ENCODE assay signal across 8 mouse cellular contexts in the genomic region with DNA sequence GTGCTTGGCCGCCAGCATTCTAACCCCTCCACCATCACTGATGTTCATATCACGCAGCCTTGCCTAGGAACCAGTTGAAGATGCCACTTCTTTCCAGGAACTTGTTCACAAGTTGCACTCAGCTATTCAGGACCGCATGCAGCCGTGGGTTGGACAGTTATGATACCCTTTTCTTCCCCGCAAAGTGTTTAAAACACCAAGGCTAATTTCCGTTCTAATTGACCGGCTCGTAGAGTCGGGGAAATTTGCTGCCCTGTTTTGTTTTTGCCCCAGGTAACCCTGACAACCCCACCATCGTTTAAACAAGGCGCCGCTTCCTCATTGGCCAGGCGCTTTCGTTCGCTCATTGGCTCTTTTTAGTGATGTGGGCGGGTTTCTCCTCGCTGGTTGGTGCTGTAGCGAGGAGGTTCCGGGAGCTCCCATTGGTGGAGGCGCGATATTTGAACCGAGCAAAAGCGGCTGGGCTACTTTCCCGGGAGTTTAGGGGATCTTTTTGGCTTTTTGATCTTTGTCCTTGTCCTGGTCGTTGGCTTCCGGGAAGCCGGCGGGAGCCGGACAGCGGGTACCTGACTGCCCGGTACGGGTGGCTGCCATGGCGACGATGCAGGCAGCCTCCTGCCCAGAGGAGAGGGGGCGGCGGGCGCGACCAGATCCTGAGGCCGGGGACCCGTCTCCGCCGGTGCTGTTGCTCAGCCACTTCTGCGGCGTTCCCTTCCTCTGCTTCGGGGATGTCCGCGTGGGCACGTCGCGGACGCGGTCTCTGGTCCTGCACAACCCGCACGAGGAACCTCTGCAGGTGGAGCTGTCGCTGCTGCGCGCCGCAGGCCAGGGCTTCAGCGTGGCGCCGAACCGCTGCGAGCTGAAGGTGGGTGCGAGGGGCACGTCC. TPM values are rescaled to one million over a fixed set of nuclear protein-coding genes. Genes with fewer than 3 reads are reported as not detected.
A peak's percentile ranks its signal among the peaks of the same experiment; 100 is the strongest.
DNase-seq lines count a peak whose midpoint lies in the region; ATAC-seq lines count a peak whose summit lies in the region.

A gene (plus strand): TSS at position 433 of the 886 bp plus-strand sequence.

- no peaks in the 10 kb centered on the region for H3K9me3 ChIP-seq in heart, embryonic 13.5 days
- H3K9me3 ChIP-seq in liver, embryonic 12.5 days (replicated peaks), result no peaks in the 10 kb centered on the region
- H3K9me3 ChIP-seq in stomach, embryonic 15.5 days, result no peaks in the 10 kb centered on the region

- H3K27ac ChIP-seq in brown adipose tissue, adult 24 weeks (replicated peaks; ENCODE audit: low read depth, low read length), result no peak within 1 kb of the TSS
- peak within 1 kb of the TSS; percentile 53 for H3K27ac ChIP-seq in heart, embryonic 13.5 days (replicated peaks)
- peak within 1 kb of the TSS; percentile 92 for H3K27ac ChIP-seq in liver, embryonic 12.5 days
- H3K27ac ChIP-seq in stomach, embryonic 15.5 days, result peak within 1 kb of the TSS; percentile 63

- H3K9ac ChIP-seq in heart, embryonic 13.5 days, result peak within 1 kb of the TSS; percentile 81
- peak within 1 kb of the TSS; percentile 91 for H3K9ac ChIP-seq in liver, embryonic 12.5 days
- H3K9ac ChIP-seq in stomach, embryonic 15.5 days, result peak within 1 kb of the TSS; percentile 50

- peak; percentile 95 for ATAC-seq in heart, embryonic 13.5 days (ENCODE audit: extremely low read depth, insufficient number of reproducible peaks, low FRiP score, low TSS enrichment)
- ATAC-seq in liver, embryonic 12.5 days, result peak; percentile 97
- ATAC-seq in stomach, embryonic 15.5 days (ENCODE audit: insufficient read depth, low FRiP score, low read depth), result peak; percentile 100

- peak; percentile 96 for DNase-seq in CD4-positive, CD25-positive, alpha-beta regulatory T cell, adult 2 months (ENCODE audit: low read depth, low spot score)
- peak; percentile 14 for DNase-seq in fat pad, adult 2 months (ENCODE audit: extremely low read depth, low read depth, low spot score)
- peak; percentile 93 for DNase-seq in kidney, postnatal 10 days
- peak; percentile 94 to 95 for DNase-seq in natural killer cell, adult 2 months (ENCODE audit: low spot score in 2 of 2)

- H3K4me3 ChIP-seq in brown adipose tissue, adult 24 weeks (ENCODE audit: insufficient read depth, low read depth, low read length), result peak within 1 kb of the TSS; percentile 59
- peak within 1 kb of the TSS; percentile 85 for H3K4me3 ChIP-seq in heart, embryonic 13.5 days
- H3K4me3 ChIP-seq in liver, embryonic 12.5 days, result peak within 1 kb of the TSS; percentile 93
- peak within 1 kb of the TSS; percentile 85 for H3K4me3 ChIP-seq in stomach, embryonic 15.5 days (replicated peaks)

- WGBS in heart, embryonic 13.5 days, result under 1% methylated on average over 60 of the region's 65 CpGs
- under 1% methylated on average over 63 of the region's 65 CpGs for WGBS in liver, embryonic 12.5 days (ENCODE audit: insufficient replicate concordance)
- WGBS in stomach, embryonic 15.5 days, result under 1% methylated on average over 52 of the region's 65 CpGs

- peaks cover 2% of the 10 kb centered on the region; the same call in 1 of the 2 replicates for H3K4me1 ChIP-seq in brown adipose tissue, adult 24 weeks (ENCODE audit: control insufficient read depth, insufficient read depth, insufficient read length, low read length)
- H3K4me1 ChIP-seq in heart, embryonic 13.5 days, result peaks cover 23% of the 10 kb centered on the region
- peaks cover 33% of the 10 kb centered on the region for H3K4me1 ChIP-seq in liver, embryonic 12.5 days
- 0 out of 2 replicates have a peak, but pooled peaks cover 4% of the 10 kb centered on the region for H3K4me1 ChIP-seq in stomach, embryonic 15.5 days

- peak within 1 kb of the TSS; percentile 94 for H3K4me2 ChIP-seq in heart, embryonic 13.5 days
- H3K4me2 ChIP-seq in liver, embryonic 12.5 days, result peak within 1 kb of the TSS; percentile 75
- peak within 1 kb of the TSS; percentile 93 for H3K4me2 ChIP-seq in stomach, embryonic 15.5 days

- no peaks in the 10 kb centered on the region for H3K27me3 ChIP-seq in heart, embryonic 13.5 days (replicated peaks)
- H3K27me3 ChIP-seq in liver, embryonic 12.5 days (replicated peaks), result no peaks in the 10 kb centered on the region
- no peaks in the 10 kb centered on the region for H3K27me3 ChIP-seq in stomach, embryonic 15.5 days (replicated peaks)

- H3K36me3 ChIP-seq in heart, embryonic 13.5 days, result peaks cover 26% of the 10 kb centered on the region
- peaks cover 28% of the 10 kb centered on the region for H3K36me3 ChIP-seq in liver, embryonic 12.5 days
- H3K36me3 ChIP-seq in stomach, embryonic 15.5 days, result no peaks in the 10 kb centered on the region

RNA-seq across cellular contexts. Expression of the gene that starts here (rescaled TPM):
- not detected in 2 replicates for polyA plus RNA-seq in brown adipose tissue, adult 24 weeks (2012; ENCODE audit: insufficient read depth, insufficient read length, missing spikeins)
- 9.8 and 10.1 TPM in 2 replicates for polyA plus RNA-seq in heart, embryonic 13.5 days (2015; fragmentation: Nextera tagmentation; extraction: Ambion mirVana)
- 14.8 and 15.2 TPM in 2 replicates for polyA plus RNA-seq in liver, embryonic 12.5 days (2016; fragmentation: Nextera tagmentation; extraction: Ambion mirVana)
- 12.9 and 13.7 TPM in 2 replicates for polyA plus RNA-seq in stomach, embryonic 15.5 days (2015; fragmentation: Nextera tagmentation; extraction: Ambion mirVana)

Comparison
In these comparisons a context has a peak if more than half of its experiments do, and no peak if none do; other contexts are left out.
1. DNase-seq: peak in every context shown above with its lines; median percentile 96 in CD4-positive, CD25-positive, alpha-beta regulatory T cell, adult 2 months; 94 in natural killer cell, adult 2 months; 93 in kidney, postnatal 10 days; 14 in fat pad, adult 2 months.